Mouse (Mus musculus): ENCODE results near the gene Atg9a. TPM values are rescaled to one million over a fixed set of nuclear protein-coding genes. Genes with fewer than 3 reads are reported as not detected.

The Atg9a gene
- polyA plus RNA-seq, 1 experiment from 2014 or later: 26.0 TPM

DNA sequence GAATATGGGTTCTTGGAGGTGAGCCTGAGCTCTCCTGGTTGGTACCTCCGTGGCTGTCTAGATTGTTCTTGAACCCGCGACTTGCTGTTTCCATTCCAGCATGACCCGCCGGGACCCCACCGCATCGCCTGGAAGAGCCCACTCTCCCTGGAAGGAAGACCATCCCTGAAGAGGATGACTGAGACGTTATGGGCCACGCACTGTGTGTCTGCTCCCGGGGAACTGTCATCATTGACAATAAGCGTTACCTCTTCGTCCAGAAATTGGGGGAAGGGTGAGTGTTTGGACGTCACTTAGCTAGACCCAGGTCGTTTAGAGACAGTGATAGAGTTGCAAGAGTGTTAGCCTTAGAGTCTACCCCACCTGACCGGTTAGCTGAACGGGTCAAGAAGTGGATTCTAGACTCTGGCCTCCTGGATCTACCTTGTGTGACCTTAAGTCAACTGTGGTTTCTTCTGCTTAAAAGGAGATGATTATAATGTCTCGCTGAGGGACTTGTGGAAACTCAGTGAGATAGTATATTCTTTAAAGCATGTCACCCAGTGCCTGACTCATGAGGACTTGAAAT, 19.2 kb upstream of the Atg9a start:
- H3K4me1 ChIP-seq (ENCODE audit: control insufficient read depth, insufficient read depth, low read length): peaks cover 33% of the 10 kb centered on the region
- no peak for ATAC-seq (ENCODE audit: low FRiP score, low TSS enrichment)
- WGBS: 13% methylated on average over 17 of the region's 17 CpGs
- peak overlapping the region; percentile 92 for H3K4me3 ChIP-seq (ENCODE audit: low read length)
- H3K27ac ChIP-seq (ENCODE audit: low read depth, low read length): no peak overlapping the region
- no peaks in the 10 kb centered on the region for H3K9me3 ChIP-seq (ENCODE audit: control insufficient read depth, low read length)
- H3K36me3 ChIP-seq (ENCODE audit: control insufficient read depth, insufficient read depth, low read length): peaks cover 34% of the 10 kb centered on the region
- H3K4me2 ChIP-seq (replicated peaks; ENCODE audit: low read depth, low read length): peak overlapping the region; percentile 86
- no peaks in the 10 kb centered on the region for H3K27me3 ChIP-seq (ENCODE audit: control insufficient read depth, insufficient read depth, low read length)
- peak overlapping the region; percentile 94 for H3K9ac ChIP-seq (ENCODE audit: low read depth, low read length)

GRCm38 (mm10) chr1:75210136-75211087, 18.4 kb upstream of the Atg9a start, which contains the start of the genes Glb1l and Stk16:
Gene Glb1l (minus strand): TSS chr1:75210813.
Gene Stk16 (plus strand): TSS chr1:75210838.
- peak within 1 kb of the TSS; percentile 92 for H3K4me3 ChIP-seq (ENCODE audit: low read length)
- H3K4me1 ChIP-seq (ENCODE audit: control insufficient read depth, insufficient read depth, low read length): peaks cover 33% of the 10 kb centered on the region
- H3K27me3 ChIP-seq (ENCODE audit: control insufficient read depth, insufficient read depth, low read length): no peaks in the 10 kb centered on the region
- H3K9ac ChIP-seq (ENCODE audit: low read depth, low read length): peak within 1 kb of the TSS; percentile 94
- H3K27ac ChIP-seq (ENCODE audit: low read depth, low read length): no peak within 1 kb of the TSS; the same call in 1 of the 2 replicates
- H3K9me3 ChIP-seq (ENCODE audit: control insufficient read depth, low read length): no peaks in the 10 kb centered on the region
- WGBS: 5% methylated on average over 42 of the region's 42 CpGs
- peaks cover 29% of the 10 kb centered on the region for H3K36me3 ChIP-seq (ENCODE audit: control insufficient read depth, insufficient read depth, low read length)
- ATAC-seq (ENCODE audit: low FRiP score, low TSS enrichment): peak; percentile 90
- H3K4me2 ChIP-seq (replicated peaks; ENCODE audit: low read depth, low read length): peak within 1 kb of the TSS; percentile 86

DNA sequence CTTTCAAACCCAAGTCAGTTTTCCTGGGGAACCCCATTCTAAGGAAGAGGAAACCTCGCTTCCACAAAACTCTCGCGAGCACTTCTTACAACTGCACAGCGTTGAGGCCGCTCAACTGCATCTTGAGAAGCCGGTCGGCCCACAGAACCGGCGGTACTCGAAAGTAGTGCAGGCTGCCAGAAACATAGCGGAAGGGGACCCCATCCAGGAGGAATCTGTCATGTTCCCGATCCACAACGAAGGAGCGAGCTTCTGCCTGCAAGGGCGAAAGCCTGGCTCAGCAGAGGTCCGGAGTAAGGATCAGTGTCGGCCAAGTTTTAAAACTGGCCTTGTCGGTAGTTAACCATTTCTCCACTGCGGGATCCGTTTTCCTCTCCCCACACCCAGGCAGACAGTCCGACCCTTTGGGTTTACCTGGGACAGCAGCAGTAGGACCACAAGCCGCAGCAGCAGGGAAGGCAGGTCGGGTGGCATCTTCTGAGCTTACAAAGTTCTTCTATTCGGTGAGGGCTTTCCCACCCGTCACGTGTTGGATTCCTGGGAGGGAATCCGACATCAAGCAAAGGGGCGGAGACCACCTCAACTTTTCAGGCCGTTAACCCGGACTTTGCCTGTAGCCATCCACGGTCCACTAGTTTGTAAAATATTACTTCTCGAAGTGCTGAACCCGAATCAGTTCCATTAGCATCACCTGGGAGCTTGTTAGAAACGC, 17.1 kb upstream of the Atg9a start:
- peak overlapping the region; percentile 86 for H3K4me2 ChIP-seq (replicated peaks; ENCODE audit: low read depth, low read length)
- 8% methylated on average over 34 of the region's 34 CpGs for WGBS
- H3K9me3 ChIP-seq (ENCODE audit: control insufficient read depth, low read length): no peaks in the 10 kb centered on the region
- peak; percentile 40 for ATAC-seq (ENCODE audit: low FRiP score, low TSS enrichment)
- peaks cover 22% of the 10 kb centered on the region for H3K36me3 ChIP-seq (ENCODE audit: control insufficient read depth, insufficient read depth, low read length)
- H3K27ac ChIP-seq (ENCODE audit: low read depth, low read length): peak overlapping the region; percentile 6; the same call in 1 of the 2 replicates
- peak overlapping the region; percentile 70 for H3K9ac ChIP-seq (ENCODE audit: low read depth, low read length)
- H3K4me3 ChIP-seq (ENCODE audit: low read length): peak overlapping the region; percentile 92
- peaks cover 33% of the 10 kb centered on the region for H3K4me1 ChIP-seq (ENCODE audit: control insufficient read depth, insufficient read depth, low read length)
- no peaks in the 10 kb centered on the region for H3K27me3 ChIP-seq (ENCODE audit: control insufficient read depth, insufficient read depth, low read length)

DNA sequence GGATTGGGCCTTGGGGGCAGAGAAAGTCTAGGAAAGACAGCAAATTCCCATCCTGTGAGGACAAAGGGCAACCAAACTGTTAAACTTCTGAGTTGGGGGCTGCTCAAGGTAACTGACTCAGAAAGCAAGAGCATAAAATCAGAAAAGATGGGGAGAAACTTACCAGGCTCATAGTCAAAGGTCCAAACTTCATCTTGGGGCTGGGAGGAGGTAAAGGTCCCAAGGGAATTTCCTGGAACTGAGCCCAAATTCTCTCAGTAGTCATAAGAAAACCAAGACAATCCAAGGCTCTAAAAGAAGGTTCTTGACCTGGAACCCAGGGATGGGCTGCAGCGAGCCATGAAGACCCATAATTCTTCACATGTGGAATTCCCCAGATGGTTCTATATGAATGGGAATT, 9.2 kb upstream of the Atg9a start:
- Histone ChIP-seq H3K9me3 (ENCODE audit: control insufficient read depth, low read length) (no peaks in the 10 kb centered on the region), H3K27ac (ENCODE audit: low read depth, low read length) (no peak overlapping the region), H3K36me3 (ENCODE audit: control insufficient read depth, insufficient read depth, low read length) (peaks cover 35% of the 10 kb centered on the region), H3K4me2 (replicated peaks; ENCODE audit: low read depth, low read length) (no peak overlapping the region), H3K9ac (ENCODE audit: low read depth, low read length) (no peak overlapping the region), H3K4me3 (ENCODE audit: low read length) (no peak overlapping the region), H3K27me3 (ENCODE audit: control insufficient read depth, insufficient read depth, low read length) (no peaks in the 10 kb centered on the region), H3K4me1 (ENCODE audit: control insufficient read depth, insufficient read depth, low read length) (no peaks in the 10 kb centered on the region)
- no peak for ATAC-seq (ENCODE audit: low FRiP score, low TSS enrichment)
- 100% methylated on average over 1 of the region's 1 CpGs for WGBS

DNA sequence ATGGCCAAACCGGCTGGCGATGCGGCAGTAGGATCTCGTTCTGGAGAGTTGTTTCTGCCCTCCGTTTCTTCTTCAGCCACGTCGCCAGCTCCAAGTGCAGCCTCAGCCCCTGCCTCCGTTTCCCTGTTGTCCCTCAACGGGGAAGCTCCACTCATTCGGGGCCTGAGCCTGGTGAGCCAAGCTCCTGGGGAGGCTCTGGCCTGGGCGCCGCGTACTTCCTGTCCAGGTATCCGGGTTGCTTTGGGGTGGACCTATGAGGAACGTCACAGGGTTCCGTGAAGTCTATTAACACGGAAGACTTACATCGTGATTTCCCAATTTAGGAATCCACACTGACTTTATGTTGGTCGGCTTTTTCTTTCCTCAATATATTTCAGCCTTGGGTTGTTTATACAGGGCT, 456 bp upstream of the Atg9a start:
- no peaks in the 10 kb centered on the region for H3K9me3 ChIP-seq (ENCODE audit: control insufficient read depth, low read length)
- H3K4me3 ChIP-seq (ENCODE audit: low read length): peak overlapping the region; percentile 88
- peak overlapping the region; percentile 93 for H3K4me2 ChIP-seq (replicated peaks; ENCODE audit: low read depth, low read length)
- WGBS: under 1% methylated on average over 19 of the region's 19 CpGs
- peak overlapping the region; percentile 78 for H3K9ac ChIP-seq (ENCODE audit: low read depth, low read length)
- H3K27me3 ChIP-seq (ENCODE audit: control insufficient read depth, insufficient read depth, low read length): no peaks in the 10 kb centered on the region
- H3K4me1 ChIP-seq (ENCODE audit: control insufficient read depth, insufficient read depth, low read length): peaks cover 9% of the 10 kb centered on the region
- peak; percentile 21; the same call in 1 of the 2 replicates for ATAC-seq (ENCODE audit: low FRiP score, low TSS enrichment)
- H3K27ac ChIP-seq (ENCODE audit: low read depth, low read length): peak overlapping the region; percentile 94
- H3K36me3 ChIP-seq (ENCODE audit: control insufficient read depth, insufficient read depth, low read length): peaks cover 24% of the 10 kb centered on the region; the same call in 1 of the 2 replicates

- Histone ChIP-seq H3K27me3 (ENCODE audit: control insufficient read depth, insufficient read depth, low read length) (no peaks in the 10 kb centered on the region), H3K4me1 (ENCODE audit: control insufficient read depth, insufficient read depth, low read length) (peaks cover 9% of the 10 kb centered on the region), H3K27ac (ENCODE audit: low read depth, low read length) (peak overlapping the region; percentile 39; the same call in 1 of the 2 replicates), H3K4me3 (ENCODE audit: low read length) (peak overlapping the region; percentile 88), H3K4me2 (replicated peaks; ENCODE audit: low read depth, low read length) (peak overlapping the region; percentile 82), H3K9me3 (ENCODE audit: control insufficient read depth, low read length) (no peaks in the 10 kb centered on the region), H3K36me3 (ENCODE audit: control insufficient read depth, insufficient read depth, low read length) (peaks cover 25% of the 10 kb centered on the region), H3K9ac (ENCODE audit: low read depth, low read length) (peak overlapping the region; percentile 78)
- no peak for ATAC-seq (ENCODE audit: low FRiP score, low TSS enrichment)
- WGBS: 53% methylated on average over 5 of the region's 5 CpGs
Measured at GRCm38 (mm10) chr1:75191258-75191621, 756 bp downstream of the Atg9a start.

GRCm38 (mm10) chr1:75190577-75190976, 1.4 kb downstream of the Atg9a start:
- ATAC-seq (ENCODE audit: low FRiP score, low TSS enrichment): no peak
- Histone ChIP-seq H3K27me3 (ENCODE audit: control insufficient read depth, insufficient read depth, low read length) (no peaks in the 10 kb centered on the region), H3K9ac (ENCODE audit: low read depth, low read length) (peak overlapping the region; percentile 78; the same call in 1 of the 2 replicates), H3K4me2 (replicated peaks; ENCODE audit: low read depth, low read length) (no peak overlapping the region; the same call in 1 of the 2 replicates), H3K36me3 (ENCODE audit: control insufficient read depth, insufficient read depth, low read length) (peaks cover 25% of the 10 kb centered on the region), H3K4me1 (ENCODE audit: control insufficient read depth, insufficient read depth, low read length) (peaks cover 9% of the 10 kb centered on the region), H3K9me3 (ENCODE audit: control insufficient read depth, low read length) (no peaks in the 10 kb centered on the region), H3K27ac (ENCODE audit: low read depth, low read length) (no peak overlapping the region), H3K4me3 (ENCODE audit: low read length) (peak overlapping the region; percentile 88; the same call in 1 of the 2 replicates)
- WGBS: 58% methylated on average over 2 of the region's 2 CpGs

DNA sequence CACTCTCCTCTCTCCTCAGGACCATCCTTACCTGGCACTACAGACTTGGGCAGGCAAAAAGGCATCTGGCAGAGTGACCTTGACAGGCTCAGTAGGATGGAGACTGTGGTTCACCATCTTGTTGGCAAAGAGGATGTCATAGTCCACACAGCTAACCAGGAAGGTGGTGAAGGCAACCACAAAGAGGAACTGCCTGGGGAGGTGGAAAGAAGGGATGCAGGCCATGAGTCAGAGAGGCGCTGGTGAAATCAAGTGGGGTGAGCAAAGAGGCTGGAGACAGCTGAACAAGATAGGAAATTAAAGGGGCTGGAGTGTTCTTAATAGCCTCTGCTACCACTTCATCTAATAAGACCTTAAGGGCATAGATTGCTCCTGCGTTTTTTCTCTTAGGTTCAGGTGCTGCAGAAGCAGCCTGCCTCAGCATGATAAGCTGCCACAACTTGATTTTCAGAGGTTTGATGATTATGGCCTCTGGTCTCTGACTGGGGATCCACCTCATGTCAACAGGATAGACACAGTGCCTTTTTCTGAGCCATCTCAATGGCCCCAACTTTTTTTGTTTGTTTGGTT, 4.0 kb downstream of the Atg9a start:
- no peak for ATAC-seq (ENCODE audit: low FRiP score, low TSS enrichment)
- H3K27me3 ChIP-seq (ENCODE audit: control insufficient read depth, insufficient read depth, low read length): no peaks in the 10 kb centered on the region
- H3K4me2 ChIP-seq (replicated peaks; ENCODE audit: low read depth, low read length): no peak overlapping the region
- H3K36me3 ChIP-seq (ENCODE audit: control insufficient read depth, insufficient read depth, low read length): peaks cover 44% of the 10 kb centered on the region
- no peak overlapping the region for H3K4me3 ChIP-seq (ENCODE audit: low read length)
- no peak overlapping the region for H3K9ac ChIP-seq (ENCODE audit: low read depth, low read length)
- no peaks in the 10 kb centered on the region for H3K9me3 ChIP-seq (ENCODE audit: control insufficient read depth, low read length)
- H3K27ac ChIP-seq (ENCODE audit: low read depth, low read length): no peak overlapping the region
- 89% methylated on average over 2 of the region's 2 CpGs for WGBS
- peaks cover 2% of the 10 kb centered on the region for H3K4me1 ChIP-seq (ENCODE audit: control insufficient read depth, insufficient read depth, low read length)
